Mouse (Mus musculus) embryo, embryonic 10 days (tissue): ENCODE measurements around the gene Cfap161.

Source experiments
- DNase-seq: peaks from one replicate; pipeline ENCODE4 v3.0.0-alpha.2; 2015; ENCODE audit warnings: low spot score

Gene Cfap161

GRCm38 (mm10) chr7:83739680-83740310 is 54.9 kb downstream of the Cfap161 start:
- peak; percentile 45 for DNase-seq

DNA sequence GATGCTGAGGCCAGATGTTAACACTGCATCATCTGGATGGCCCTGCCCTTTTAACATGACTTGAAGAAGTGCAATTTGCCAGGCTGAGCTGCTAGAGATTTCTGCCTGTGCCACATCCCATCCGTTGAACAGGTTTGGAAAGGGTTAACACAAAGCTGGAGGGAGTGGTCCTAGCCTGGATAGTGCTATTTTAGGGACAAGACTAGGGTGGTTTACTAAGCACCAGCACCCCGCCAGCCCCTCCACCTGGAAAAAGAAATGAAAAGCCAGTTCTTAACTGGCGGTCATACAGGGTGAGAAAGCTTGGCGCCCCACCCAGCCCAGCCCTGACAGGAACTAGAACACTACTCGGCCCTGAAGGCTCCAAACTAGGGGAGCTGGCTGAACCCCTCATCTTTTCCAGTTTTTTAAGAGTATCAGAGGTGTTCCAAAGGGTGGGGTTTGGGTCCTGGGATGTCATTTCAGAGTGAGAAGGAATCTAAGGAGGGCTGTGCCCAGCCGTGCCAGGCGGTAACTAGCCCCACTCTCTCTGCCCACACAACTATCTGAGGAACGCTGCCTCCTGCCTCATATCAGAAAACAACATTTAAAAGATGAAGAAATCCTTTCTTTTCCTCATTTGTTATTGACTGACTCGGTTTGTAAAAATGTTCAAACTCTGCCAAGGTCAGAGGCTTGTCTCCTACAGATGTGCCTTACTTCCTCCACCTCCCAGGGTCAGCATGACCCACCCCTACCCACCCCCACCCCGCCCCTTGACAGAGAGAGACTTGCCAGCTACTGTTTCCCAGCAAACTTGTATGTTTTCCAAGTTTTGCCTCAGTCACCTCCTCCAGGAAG is 55.8 kb downstream of the Cfap161 start:
- no peak for DNase-seq

DNA sequence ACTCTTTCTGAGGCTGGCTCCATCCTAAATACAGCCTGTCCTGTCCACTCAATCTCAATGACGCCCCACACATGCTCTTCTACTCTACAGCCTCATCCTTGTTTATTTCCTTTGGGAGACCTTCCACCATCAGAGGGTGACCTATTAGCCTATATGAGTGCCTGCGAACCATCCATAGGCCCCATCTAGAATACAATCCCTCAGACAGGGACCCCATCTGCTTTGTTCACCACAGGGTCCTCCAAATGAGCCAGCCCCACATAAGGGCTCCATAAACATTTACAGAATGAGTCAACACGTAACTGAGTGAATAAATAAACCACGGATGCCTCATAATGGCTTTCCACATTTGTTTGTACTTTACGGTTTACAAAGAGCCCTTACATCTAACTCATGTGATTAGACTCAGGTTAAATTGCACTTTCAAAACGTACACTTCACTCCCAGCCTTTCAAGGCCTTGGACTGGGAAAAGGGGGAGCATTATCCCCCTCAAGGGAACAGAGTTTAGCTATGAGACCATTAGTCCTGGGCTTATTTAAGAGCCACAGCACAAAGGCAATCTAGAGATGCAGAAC is 56.7 kb downstream of the Cfap161 start:
- DNase-seq: no peak

- DNase-seq: no peak
Measured at GRCm38 (mm10) chr7:83736341-83737115, 58.2 kb downstream of the Cfap161 start.

GRCm38 (mm10) chr7:83735108-83735781 is 59.4 kb downstream of the Cfap161 start:
- no peak for DNase-seq

DNA sequence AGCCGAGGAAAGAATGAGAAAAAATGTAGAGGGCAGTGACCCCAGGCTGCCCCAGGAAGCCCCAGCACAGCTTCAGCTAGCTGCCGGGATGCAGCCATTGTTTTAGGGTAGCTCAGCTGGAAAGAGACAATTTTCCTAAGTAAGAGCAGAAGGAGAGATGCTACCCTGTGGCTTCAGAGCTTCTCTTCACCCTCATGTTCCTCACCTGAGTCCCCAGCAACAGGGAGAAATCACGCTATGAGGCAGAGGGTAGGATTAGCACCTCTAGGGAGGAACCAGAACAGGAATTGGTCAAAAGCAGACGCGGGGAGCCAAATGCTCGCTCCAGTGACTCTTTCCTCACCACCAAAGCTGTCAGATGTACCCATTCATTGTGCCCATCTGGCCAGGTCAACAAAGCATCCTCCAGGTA is 60.0 kb downstream of the Cfap161 start:
- no peak for DNase-seq

DNA sequence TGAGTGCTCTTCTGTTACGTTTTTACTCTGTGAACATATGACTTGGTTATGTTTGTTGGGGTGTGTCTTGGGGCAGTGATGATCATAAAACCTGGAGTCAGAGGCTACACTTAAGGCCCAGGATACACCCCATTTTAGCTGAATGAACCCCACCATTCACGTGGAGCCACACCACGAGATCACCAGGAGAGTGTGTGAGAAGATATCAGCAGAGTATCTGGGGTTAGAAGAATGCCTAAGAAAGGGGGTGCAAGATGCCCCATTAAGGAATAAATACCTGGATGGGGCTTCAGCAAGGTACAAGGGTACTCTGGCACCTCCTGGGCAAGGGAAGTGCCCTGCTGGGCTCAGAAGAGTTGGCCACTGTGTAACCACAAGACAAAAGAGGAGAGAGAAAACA is 60.4 kb downstream of the Cfap161 start:
- DNase-seq: no peak

GRCm38 (mm10) chr7:83732781-83733180 is 61.9 kb downstream of the Cfap161 start:
- no peak for DNase-seq

DNA sequence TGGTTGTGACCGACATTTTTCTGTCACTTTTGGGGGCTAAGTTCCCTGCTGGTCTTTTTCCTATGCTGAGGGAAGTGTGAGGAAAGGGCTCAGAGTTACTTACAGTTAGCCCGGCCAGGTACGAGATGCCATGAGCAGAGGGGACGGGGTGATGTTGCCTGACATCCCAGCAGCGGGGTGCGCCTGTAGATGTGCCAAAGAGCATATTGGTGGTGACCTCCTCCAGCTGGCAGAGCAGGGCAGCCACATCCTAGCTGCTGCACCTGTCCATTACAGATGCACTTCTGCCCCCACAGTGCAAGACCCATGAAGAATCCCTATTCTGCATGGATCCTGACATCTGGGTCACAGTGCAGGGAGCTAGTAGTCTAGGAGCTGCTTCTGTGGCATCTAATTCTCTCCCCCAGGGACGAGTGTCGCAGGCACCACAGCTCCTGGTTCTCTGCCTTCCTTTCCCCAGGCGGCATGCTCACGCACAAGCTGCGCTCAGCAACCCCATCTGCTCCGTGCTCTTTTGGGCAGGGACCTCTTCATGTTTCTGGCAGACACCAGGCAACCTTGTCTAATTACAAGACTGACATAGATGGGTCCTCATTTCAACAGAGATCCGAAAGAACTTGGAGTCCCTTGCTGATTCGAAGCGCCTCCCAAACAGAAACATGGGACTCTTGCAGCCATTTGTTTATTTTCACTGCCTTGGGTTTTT is 62.6 kb downstream of the Cfap161 start:
- no peak for DNase-seq

DNA sequence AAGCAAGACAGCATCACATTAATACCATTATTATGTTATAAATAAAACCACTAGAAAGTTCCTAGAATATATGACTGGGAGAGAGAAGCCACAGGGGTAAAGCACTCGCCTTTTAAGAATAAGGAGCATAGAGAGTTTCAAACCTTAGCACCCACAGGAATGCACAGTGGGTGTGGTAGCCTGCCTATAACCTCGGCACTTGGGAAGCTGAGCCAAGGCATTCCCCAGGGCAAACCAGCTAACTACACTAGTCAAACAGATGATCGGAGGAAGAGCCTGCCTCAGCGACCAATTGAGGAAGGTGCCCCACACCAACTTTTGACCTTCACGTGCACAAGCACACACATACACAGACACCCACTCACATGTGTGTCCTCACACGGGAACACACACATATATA is 63.4 kb downstream of the Cfap161 start:
- DNase-seq: no peak

- peak; percentile 38 for DNase-seq
Measured at GRCm38 (mm10) chr7:83726936-83727632, 67.6 kb downstream of the Cfap161 start.

DNA sequence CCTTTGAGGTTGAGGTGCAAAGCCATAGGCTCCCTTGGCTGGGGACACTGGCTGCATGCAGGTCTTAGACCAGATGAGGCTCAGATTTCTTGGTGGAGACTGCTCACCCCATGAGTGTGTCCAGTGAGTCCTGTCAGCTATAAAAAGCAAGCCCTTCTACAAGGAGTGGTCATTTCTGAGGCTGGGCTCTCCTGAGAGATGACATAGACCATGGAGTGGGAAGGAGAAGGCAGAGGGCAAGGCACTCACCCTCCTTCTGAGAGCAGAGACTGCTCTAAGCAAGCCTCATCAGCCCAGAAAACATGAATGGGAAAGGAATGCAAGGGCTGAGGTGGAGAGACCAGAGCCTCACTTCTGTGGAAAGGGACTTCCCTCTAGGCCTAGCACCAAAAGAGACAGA is 68.9 kb downstream of the Cfap161 start:
- DNase-seq: no peak

GRCm38 (mm10) chr7:83724541-83724940 is 70.1 kb downstream of the Cfap161 start:
- no peak for DNase-seq
